9 mouse cellular contexts compared by ENCODE assay signal in the genomic region with DNA sequence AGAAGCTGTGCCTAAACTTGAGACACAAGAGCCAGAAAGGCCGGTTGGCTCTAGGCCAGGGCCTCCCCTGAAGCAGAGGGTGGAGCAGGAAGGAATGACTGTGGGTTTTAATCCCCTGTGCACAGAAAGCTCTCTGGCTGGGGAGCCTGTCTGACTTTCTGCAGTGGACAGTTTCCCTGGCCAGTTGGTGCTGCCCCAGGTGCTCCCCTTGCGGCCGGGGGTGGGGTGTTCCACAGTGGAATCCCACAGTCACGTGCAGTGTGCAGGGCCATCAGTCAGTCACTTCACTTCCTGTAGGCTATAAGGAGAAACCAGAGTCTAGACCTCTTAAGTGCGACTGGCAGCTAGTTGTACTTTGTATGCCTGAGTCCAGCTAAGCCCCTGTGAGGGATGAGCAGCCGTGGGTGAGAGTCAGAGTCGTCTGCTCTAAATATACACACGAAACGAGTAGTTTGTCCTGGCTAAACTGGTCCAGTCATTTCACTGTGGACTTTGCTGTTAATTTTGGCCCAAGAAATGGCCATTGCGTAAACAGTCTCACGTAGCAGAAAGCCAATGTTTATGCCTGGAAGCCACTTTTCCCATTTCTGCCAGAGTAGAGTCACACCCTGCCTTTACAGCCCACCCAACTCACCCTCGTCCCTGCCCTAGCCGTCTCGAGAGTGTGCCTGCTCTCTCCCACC. TPM values are rescaled to one million over a fixed set of nuclear protein-coding genes. Genes with fewer than 3 reads are reported as not detected.
A peak's percentile ranks its signal among the peaks of the same experiment; 100 is the strongest.
DNase-seq lines count a peak whose midpoint lies in the region; ATAC-seq lines count a peak whose summit lies in the region.
"Had no signal": no experiment of that assay in that cellular context is flagged by ENCODE, and none has a peak within 500 bp of the region (broad histone marks: within the 10 kb centered on the region; RNA-seq: fewer than 3 reads in every experiment).

No protein-coding gene starts in this region.

- ATAC-seq in kidney, embryonic 14.5 days (ENCODE audit: low FRiP score, low TSS enrichment), result no peak; the same call in 1 of the 2 replicates

- H3K9me3 ChIP-seq in kidney, embryonic 14.5 days (ENCODE audit: control insufficient read depth, low read length), result no peaks in the 10 kb centered on the region
- no peaks in the 10 kb centered on the region for H3K9me3 ChIP-seq in heart, embryonic 10.5 days
- H3K9me3 ChIP-seq: neural tube, embryonic 12.5 days had no signal

- no peak overlapping the region for H3K4me3 ChIP-seq in kidney, embryonic 14.5 days (ENCODE audit: low read length)
- no peak overlapping the region for H3K4me3 ChIP-seq in heart, embryonic 10.5 days
- H3K4me3 ChIP-seq: neural tube, embryonic 12.5 days had no signal

- no peak overlapping the region for H3K9ac ChIP-seq in kidney, embryonic 14.5 days (ENCODE audit: low read depth, low read length)
- H3K9ac ChIP-seq: neural tube, embryonic 12.5 days had no signal

- peak; percentile 49 for DNase-seq in kidney, adult 18-20 months
- DNase-seq in CD4-positive helper T cell, adult 2 months (ENCODE audit: low read depth, low spot score), result peak; percentile 15
- DNase-seq in adrenal gland, postnatal 25 days, result peak; percentile 16
- DNase-seq in heart, embryonic 10.5 days (ENCODE audit: low spot score), result no peak
- peak; percentile 65 to 67 for DNase-seq in kidney, postnatal 4 days
- DNase-seq in urinary bladder, postnatal 25 days (ENCODE audit: low spot score), result peak; percentile 51
- DNase-seq in thymus, postnatal 14 days, result no peak

- 0 out of 2 replicates have a peak, but pooled peaks cover 4% of the 10 kb centered on the region for H3K4me1 ChIP-seq in kidney, embryonic 14.5 days (ENCODE audit: control insufficient read depth, insufficient read depth, low read length)
- peaks cover 19% of the 10 kb centered on the region for H3K4me1 ChIP-seq in heart, embryonic 10.5 days

- no peak overlapping the region for H3K4me2 ChIP-seq in kidney, embryonic 14.5 days (replicated peaks; ENCODE audit: low read depth, low read length)
- H3K4me2 ChIP-seq: neural tube, embryonic 12.5 days had no signal

- H3K36me3 ChIP-seq in kidney, embryonic 14.5 days (ENCODE audit: control insufficient read depth, insufficient read depth, low read length), result no peaks in the 10 kb centered on the region
- no peaks in the 10 kb centered on the region for H3K36me3 ChIP-seq in heart, embryonic 10.5 days
- H3K36me3 ChIP-seq: neural tube, embryonic 12.5 days had no signal

- H3K27ac ChIP-seq in kidney, embryonic 14.5 days (ENCODE audit: low read depth, low read length), result no peak overlapping the region
- peak overlapping the region; percentile 62 for H3K27ac ChIP-seq in heart, embryonic 10.5 days
- H3K27ac ChIP-seq: neural tube, embryonic 12.5 days had no signal

- WGBS in kidney, embryonic 14.5 days, result 48% methylated on average over 14 of the region's 14 CpGs
- 45% methylated on average over 14 of the region's 14 CpGs for WGBS in heart, embryonic 10.5 days

- no peaks in the 10 kb centered on the region for H3K27me3 ChIP-seq in kidney, embryonic 14.5 days (ENCODE audit: control insufficient read depth, insufficient read depth, low read length)
- H3K27me3 ChIP-seq in heart, embryonic 10.5 days (ENCODE audit: insufficient read depth, poor library complexity, severe bottlenecking), result no peaks in the 10 kb centered on the region
- H3K27me3 ChIP-seq: neural tube, embryonic 12.5 days had no signal

RNA-seq across cellular contexts. Expression of a gene that starts 38.8 kb away (rescaled TPM):
- polyA plus RNA-seq in kidney, embryonic 14.5 days (2014; fragmentation: Nextera tagmentation; extraction: Ambion mirVana), result not detected in 2 replicates
- not detected in 2 replicates for total RNA-seq in adrenal gland, postnatal 25 days (2021)
- polyA plus RNA-seq in heart, embryonic 10.5 days (2016; fragmentation: Nextera tagmentation; extraction: Ambion mirVana), result 0.21 and 0.37 TPM in 2 replicates

Comparison
In these comparisons a context has a peak if more than half of its experiments do, and no peak if none do; other contexts are left out.
1. DNase-seq: peak in kidney, adult 18-20 months (single experiment), CD4-positive helper T cell, adult 2 months (single experiment), adrenal gland, postnatal 25 days (single experiment), kidney, postnatal 4 days (2 of 2) and urinary bladder, postnatal 25 days (single experiment); none in heart, embryonic 10.5 days (single experiment) and thymus, postnatal 14 days (single experiment).